8 mouse cellular contexts compared by ENCODE assay signal in genomic region chr17:26009540-26009939, GRCm38 (mm10). TPM values are rescaled to one million over a fixed set of nuclear protein-coding genes. Genes with fewer than 3 reads are reported as not detected.
A peak's percentile ranks its signal among the peaks of the same experiment; 100 is the strongest.
DNase-seq lines count a peak whose midpoint lies in the region; ATAC-seq lines count a peak whose summit lies in the region.

No protein-coding gene starts in this region.

- no peaks in the 10 kb centered on the region for H3K9me3 ChIP-seq in limb, embryonic 11.5 days (ENCODE audit: control insufficient read depth, low read length)
- no peaks in the 10 kb centered on the region for H3K9me3 ChIP-seq in midbrain, embryonic 15.5 days

- no peak overlapping the region for H3K4me3 ChIP-seq in limb, embryonic 11.5 days (ENCODE audit: low read depth, low read length)
- no peak overlapping the region for H3K4me3 ChIP-seq in midbrain, embryonic 15.5 days

- WGBS in limb, embryonic 11.5 days = 34% methylated on average over 4 of the region's 4 CpGs
- 29% methylated on average over 4 of the region's 4 CpGs for WGBS in midbrain, embryonic 15.5 days

- peak; percentile 45 for DNase-seq in 3134 (ENCODE audit: extremely low read depth, insufficient read length, low spot score)
- DNase-seq in adrenal gland, adult (ENCODE audit: inconsistent age in 2 of 2, low spot score in 1 of 2) = peak; percentile 60 to 92
- peak; percentile 76 for DNase-seq in embryo, embryonic 11.5 days (ENCODE audit: low read depth, low spot score)
- peak; percentile 77 for DNase-seq in kidney, adult 18-20 months
- DNase-seq in limb, embryonic 11.5 days (ENCODE audit: low spot score) = peak; percentile 87
- peak; percentile 80 to 87 for DNase-seq in spleen, postnatal 10 days (ENCODE audit: low spot score in 2 of 2)

- no peak overlapping the region for H3K9ac ChIP-seq in limb, embryonic 11.5 days (ENCODE audit: low read length)
- no peak overlapping the region for H3K9ac ChIP-seq in midbrain, embryonic 15.5 days

- ATAC-seq in granulocyte monocyte progenitor cell, adult 5-6 weeks (replicated peaks; ENCODE audit: poor library complexity, severe bottlenecking) = peak; percentile 63
- ATAC-seq in limb, embryonic 11.5 days (ENCODE audit: insufficient number of reproducible peaks, low FRiP score, low TSS enrichment, low read depth) = no peak
- peak; percentile 80 for ATAC-seq in midbrain, embryonic 15.5 days (replicated peaks)

- H3K27me3 ChIP-seq in limb, embryonic 11.5 days (ENCODE audit: control insufficient read depth, insufficient read depth, low read length) = no peaks in the 10 kb centered on the region
- H3K27me3 ChIP-seq in midbrain, embryonic 15.5 days (replicated peaks) = no peaks in the 10 kb centered on the region

- H3K36me3 ChIP-seq in limb, embryonic 11.5 days (ENCODE audit: control insufficient read depth, insufficient read depth, low read length) = peaks cover 5% of the 10 kb centered on the region; the same call in 1 of the 2 replicates
- H3K36me3 ChIP-seq in midbrain, embryonic 15.5 days (replicated peaks) = peaks cover 23% of the 10 kb centered on the region

- no peaks in the 10 kb centered on the region for H3K4me1 ChIP-seq in limb, embryonic 11.5 days (ENCODE audit: control insufficient read depth, insufficient read depth, low read length)
- peaks cover 4% of the 10 kb centered on the region; the same call in 1 of the 2 replicates for H3K4me1 ChIP-seq in midbrain, embryonic 15.5 days

- H3K27ac ChIP-seq in limb, embryonic 11.5 days (replicated peaks; ENCODE audit: low read depth, low read length) = no peak overlapping the region
- peak overlapping the region; percentile 55; the same call in 1 of the 2 replicates for H3K27ac ChIP-seq in midbrain, embryonic 15.5 days

- no peak overlapping the region for H3K4me2 ChIP-seq in limb, embryonic 11.5 days (ENCODE audit: low read depth, severe bottlenecking)
- no peak overlapping the region for H3K4me2 ChIP-seq in midbrain, embryonic 15.5 days

RNA-seq across cellular contexts. Expression of gene Capn15, which starts 23.9 kb away (rescaled TPM):
- 12.5 and 16.4 TPM in 2 replicates for total RNA-seq in granulocyte monocyte progenitor cell, adult 5-6 weeks (2014; fragmentation: Nextera tagmentation)
- 3.2 and 5.3 TPM in 2 replicates for total RNA-seq in granulocyte monocyte progenitor cell, adult 5-6 weeks (2017)
- 23.8 and 25.7 TPM in 2 replicates for polyA plus RNA-seq in limb, embryonic 11.5 days (2014; fragmentation: Nextera tagmentation; extraction: Ambion mirVana)
- 22.2 and 23.8 TPM in 2 replicates for polyA plus RNA-seq in midbrain, embryonic 15.5 days (2015; fragmentation: Nextera tagmentation; extraction: Ambion mirVana)

RNA-seq across cellular contexts. Expression of gene A930017K11Rik, which starts 57.2 kb away (rescaled TPM):
- not detected in 2 replicates for total RNA-seq in granulocyte monocyte progenitor cell, adult 5-6 weeks (2014; fragmentation: Nextera tagmentation)
- total RNA-seq in granulocyte monocyte progenitor cell, adult 5-6 weeks (2017) = not detected in 2 replicates
- 0.18 and 0.33 TPM in 2 replicates for polyA plus RNA-seq in limb, embryonic 11.5 days (2014; fragmentation: Nextera tagmentation; extraction: Ambion mirVana)
- 3.1 and 6.1 TPM in 2 replicates for polyA plus RNA-seq in midbrain, embryonic 15.5 days (2015; fragmentation: Nextera tagmentation; extraction: Ambion mirVana)

RNA-seq across cellular contexts. Expression of gene Rab11fip3, which starts 59.8 kb away (rescaled TPM):
- total RNA-seq in granulocyte monocyte progenitor cell, adult 5-6 weeks (2014; fragmentation: Nextera tagmentation) = 1.3 and 3.6 TPM in 2 replicates
- 0.46 and 0.60 TPM in 2 replicates for total RNA-seq in granulocyte monocyte progenitor cell, adult 5-6 weeks (2017)
- polyA plus RNA-seq in limb, embryonic 11.5 days (2014; fragmentation: Nextera tagmentation; extraction: Ambion mirVana) = 15.9 and 17.4 TPM in 2 replicates
- polyA plus RNA-seq in midbrain, embryonic 15.5 days (2015; fragmentation: Nextera tagmentation; extraction: Ambion mirVana) = 32.2 and 32.6 TPM in 2 replicates
